Mouse (Mus musculus) heart, embryonic 16.5 days (tissue): Measurements from ENCODE around the gene A930018P22Rik. TPM values are rescaled to one million over a fixed set of nuclear protein-coding genes. Genes with fewer than 3 reads are reported as not detected.

Source experiments
- ATAC-seq: fragments of 200-750 bp; cut with Nextera tagmentation; replicated peaks from 2 replicates; pipeline ENCODE4 v1.8.0; 2017; ENCODE audit warnings: moderate number of reproducible peaks; ENCODE audit not compliant: insufficient read depth, low FRiP score; ENCODE audit errors: extremely low read depth
- H3K27ac ChIP-seq: fragments of 300-500 bp; sonication (generic); 2 replicates; pipeline ENCODE4 v1.5.1; 2014; ENCODE audit warnings: mild to moderate bottlenecking, low read length, control low read depth, moderate library complexity
- H3K27me3 ChIP-seq: fragments of 300-500 bp; sonication (generic); 2 replicates; pipeline ENCODE4 v1.6.1; 2014; ENCODE audit warnings: low read length, mixed read lengths; ENCODE audit not compliant: control insufficient read depth, insufficient read depth
- H3K36me3 ChIP-seq: fragments of 300-500 bp; sonication (generic); 2 replicates; pipeline ENCODE4 v1.6.1; 2014; ENCODE audit not compliant: control insufficient read depth, insufficient read depth
- H3K4me1 ChIP-seq: fragments of 300-500 bp; sonication (generic); 2 replicates; pipeline ENCODE4 v1.6.1; 2014; ENCODE audit warnings: low read length, mixed read lengths; ENCODE audit not compliant: control insufficient read depth, insufficient read depth
- H3K4me2 ChIP-seq: fragments of 300-500 bp; sonication (generic); 2 replicates; pipeline ENCODE4 v1.6.1; 2014; ENCODE audit warnings: low read depth, mild to moderate bottlenecking, control low read depth, low read length
- H3K4me3 ChIP-seq: fragments of 300-500 bp; sonication (generic); 2 replicates; pipeline ENCODE4 v1.5.1; 2014; ENCODE audit warnings: mild to moderate bottlenecking, control low read depth, low read length
- H3K9ac ChIP-seq: fragments of 300-500 bp; sonication (generic); 2 replicates; pipeline ENCODE4 v1.6.1; 2014; ENCODE audit warnings: low read length, control low read depth
- H3K9me3 ChIP-seq: fragments of 300-500 bp; sonication (generic); replicated peaks from 2 replicates; pipeline ENCODE4 v1.6.1; 2016; ENCODE audit warnings: low read length; ENCODE audit not compliant: control insufficient read depth
- WGBS: fragments of 180-500 bp; shearing (Covaris S2); extraction: QIAGEN DNeasy Blood & Tissue Kit; methylation state at CpG from one replicate; pipeline ENCODE4 v1.1.7; 2014; 5-methylcytosine and 5-hydroxymethylcytosine counted together
- polyA plus RNA-seq: library from polyadenylated mRNA; unstranded; fragments of >200 nt; fragmentation: Nextera tagmentation; extraction: Ambion mirVana; gene quantifications from 2 replicates; pipeline ENCODE4 v1.2.1, GENCODE M21; 2015

Gene A930018P22Rik
- polyA plus RNA-seq, 1 experiment from 2014 or later, result not detected

GRCm38 (mm10) chr2:104165631-104166030 is 43.1 kb downstream of the A930018P22Rik start:
- Histone ChIP-seq H3K27me3 (no peaks in the 10 kb centered on the region), H3K9me3 (no peaks in the 10 kb centered on the region), H3K4me2 (no peak overlapping the region), H3K27ac (no peak overlapping the region), H3K4me1 (no peaks in the 10 kb centered on the region), H3K36me3 (no peaks in the 10 kb centered on the region), H3K9ac (no peak overlapping the region), H3K4me3 (no peak overlapping the region)
- ATAC-seq, result no peak
- 57% methylated on average over 2 of the region's 2 CpGs for WGBS

- WGBS, result 91% methylated on average over 23 of the region's 23 CpGs
- H3K36me3 ChIP-seq, result no peaks in the 10 kb centered on the region
- no peaks in the 10 kb centered on the region; the same call in 1 of the 2 replicates for H3K4me1 ChIP-seq
- no peaks in the 10 kb centered on the region for H3K9me3 ChIP-seq
- no peak overlapping the region for H3K4me3 ChIP-seq
- H3K27ac ChIP-seq, result no peak overlapping the region
- no peak overlapping the region for H3K4me2 ChIP-seq
- no peaks in the 10 kb centered on the region for H3K27me3 ChIP-seq
- no peak for ATAC-seq
- H3K9ac ChIP-seq, result no peak overlapping the region
Measured at GRCm38 (mm10) chr2:104167765-104168164, 45.2 kb downstream of the A930018P22Rik start.

- H3K27me3 ChIP-seq, result no peaks in the 10 kb centered on the region
- no peak overlapping the region for H3K27ac ChIP-seq
- H3K9me3 ChIP-seq, result no peaks in the 10 kb centered on the region
- H3K4me3 ChIP-seq, result no peak overlapping the region
- no peak overlapping the region for H3K9ac ChIP-seq
- no peaks in the 10 kb centered on the region for H3K36me3 ChIP-seq
- H3K4me2 ChIP-seq, result no peak overlapping the region
- ATAC-seq, result no peak
- H3K4me1 ChIP-seq, result no peaks in the 10 kb centered on the region; the same call in 1 of the 2 replicates
- WGBS, result 89% methylated on average over 17 of the region's 17 CpGs
Measured at GRCm38 (mm10) chr2:104168186-104168896, 45.8 kb downstream of the A930018P22Rik start.

- 48% methylated on average over 11 of the region's 11 CpGs for WGBS
- no peak for ATAC-seq
Measured at GRCm38 (mm10) chr2:104172695-104173348, 50.3 kb downstream of the A930018P22Rik start.

GRCm38 (mm10) chr2:104173431-104173830 is 50.9 kb downstream of the A930018P22Rik start:
- H3K4me3 ChIP-seq, result no peak overlapping the region
- H3K9me3 ChIP-seq, result no peaks in the 10 kb centered on the region
- H3K36me3 ChIP-seq, result no peaks in the 10 kb centered on the region
- H3K4me2 ChIP-seq, result no peak overlapping the region
- no peak overlapping the region for H3K9ac ChIP-seq
- no peaks in the 10 kb centered on the region for H3K27me3 ChIP-seq
- no peak for ATAC-seq
- H3K4me1 ChIP-seq, result peaks cover 21% of the 10 kb centered on the region
- WGBS, result 93% methylated on average over 3 of the region's 3 CpGs
- no peak overlapping the region for H3K27ac ChIP-seq

More at GRCm38 (mm10) chr2:104172695-104173348, 50.3 kb downstream of the A930018P22Rik start:
- Histone ChIP-seq H3K27me3 (no peaks in the 10 kb centered on the region), H3K36me3 (no peaks in the 10 kb centered on the region), H3K27ac (no peak overlapping the region), H3K4me1 (peaks cover 21% of the 10 kb centered on the region), H3K9ac (no peak overlapping the region), H3K9me3 (no peaks in the 10 kb centered on the region), H3K4me3 (no peak overlapping the region), H3K4me2 (no peak overlapping the region)

Other genes with a start within 250 kb of the A930018P22Rik start
- gene Lmo2, start 164.8 kb upstream of the A930018P22Rik start, polyA plus RNA-seq, result 17.2 and 17.8 TPM in 2 replicates
- gene Fbxo3, start 95.0 kb upstream of the A930018P22Rik start, polyA plus RNA-seq, result 46.7 and 49.8 TPM in 2 replicates
- 2.1 and 2.6 TPM in 2 replicates for gene 4931422A03Rik, start 94.4 kb upstream of the A930018P22Rik start, polyA plus RNA-seq
- gene Gm10912, start 56.9 kb upstream of the A930018P22Rik start, polyA plus RNA-seq, result not detected in 2 replicates
- gene Gm10799, start 54.2 kb upstream of the A930018P22Rik start, polyA plus RNA-seq, result not detected in 2 replicates
- 4.7 and 5.1 TPM in 2 replicates for gene Cd59b, start 52.9 kb upstream of the A930018P22Rik start, polyA plus RNA-seq
- gene Cd59a, start 27.0 kb upstream of the A930018P22Rik start, polyA plus RNA-seq, result 51.5 and 53.5 TPM in 2 replicates